Mouse (Mus musculus): ENCODE results near the gene Dynll1.

Gene Dynll1

DNA sequence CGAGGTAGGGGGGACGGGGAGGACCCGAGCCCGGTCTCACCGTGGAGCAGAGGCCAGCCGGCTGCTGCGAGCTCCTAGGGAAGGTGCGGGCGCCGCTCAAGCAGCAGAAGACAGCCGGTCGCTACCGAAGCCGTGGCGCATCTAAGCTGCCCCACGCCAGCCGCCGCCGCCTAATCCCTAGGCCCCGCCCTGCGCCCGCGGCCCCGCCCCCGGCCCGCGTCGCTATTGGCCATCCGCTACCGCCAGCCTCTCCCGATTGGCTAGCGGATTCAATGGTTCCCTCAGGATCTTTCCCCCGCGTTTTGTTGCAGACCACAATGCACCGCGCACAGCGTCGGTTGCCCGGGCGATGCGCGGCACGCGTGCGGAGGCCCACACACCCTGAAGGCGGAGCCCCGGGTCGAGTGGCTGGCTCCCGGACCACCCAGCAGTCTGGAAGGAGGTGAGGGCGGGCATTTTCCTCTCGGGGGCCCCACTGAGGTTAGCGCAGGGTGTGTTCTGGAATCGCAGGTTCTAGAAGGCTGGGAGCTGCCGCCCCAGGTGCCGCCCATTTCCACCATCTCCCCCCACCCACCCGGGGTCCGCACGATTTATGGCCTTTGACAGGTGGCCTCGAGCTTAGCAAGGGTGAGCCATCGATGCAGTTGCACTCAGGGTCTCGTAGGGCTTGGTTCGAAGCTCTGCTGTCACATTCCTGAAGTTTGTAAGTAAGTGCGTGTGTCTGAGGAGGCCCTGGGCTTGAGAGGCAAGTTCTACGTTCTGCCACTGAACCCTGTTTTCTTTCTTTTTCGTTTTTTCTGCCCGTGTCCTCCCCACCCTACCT lies at the start of gene Dynll1:
TSS of gene Dynll1 (minus strand) at position 208 of the 823 bp plus-strand sequence.
- DNase-seq (ENCODE audit: low spot score) = peak; percentile 98

GRCm38 (mm10) chr5:115349225-115349555 lies 48.4 kb upstream of the Dynll1 start:
- no peak for DNase-seq (ENCODE audit: low spot score)

DNA sequence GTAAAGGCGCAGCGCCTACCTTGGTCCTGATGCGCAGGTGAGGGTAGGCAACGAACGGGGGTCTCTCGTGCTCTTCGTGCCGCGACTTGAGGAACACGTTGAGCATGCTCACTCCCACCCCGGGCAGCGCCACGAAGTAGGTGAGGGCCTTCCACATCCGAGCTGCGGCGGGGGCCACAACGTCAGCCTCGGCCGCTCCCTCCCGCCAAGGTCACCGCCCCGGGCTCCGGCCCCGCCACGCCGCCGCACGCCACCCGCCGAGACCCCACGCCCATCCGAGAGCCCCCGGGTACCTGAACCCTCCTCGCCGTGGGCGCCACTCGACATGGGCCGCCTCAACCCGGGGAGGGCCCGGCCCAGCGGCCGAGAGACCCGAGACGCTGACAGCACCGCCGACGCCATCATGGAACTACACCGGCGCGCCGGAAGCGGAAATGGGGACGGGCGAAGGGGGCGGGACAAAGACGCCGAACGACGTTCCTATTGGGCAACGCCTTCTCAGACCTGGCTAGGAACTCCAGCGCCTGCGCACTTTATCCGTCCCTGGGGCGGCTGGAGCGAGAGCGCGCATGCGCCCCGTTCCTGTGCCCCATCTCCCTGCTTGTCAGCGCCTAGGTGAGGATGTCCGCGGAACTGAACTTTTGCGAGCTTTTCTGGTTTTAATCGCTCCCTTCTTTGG lies 47.9 kb upstream of the Dynll1 start, which contains the start of gene Cox6a1:
TSS of gene Cox6a1 (minus strand) at position 436 of the 679 bp plus-strand sequence.
- DNase-seq (ENCODE audit: low spot score) = peak; percentile 99

DNA sequence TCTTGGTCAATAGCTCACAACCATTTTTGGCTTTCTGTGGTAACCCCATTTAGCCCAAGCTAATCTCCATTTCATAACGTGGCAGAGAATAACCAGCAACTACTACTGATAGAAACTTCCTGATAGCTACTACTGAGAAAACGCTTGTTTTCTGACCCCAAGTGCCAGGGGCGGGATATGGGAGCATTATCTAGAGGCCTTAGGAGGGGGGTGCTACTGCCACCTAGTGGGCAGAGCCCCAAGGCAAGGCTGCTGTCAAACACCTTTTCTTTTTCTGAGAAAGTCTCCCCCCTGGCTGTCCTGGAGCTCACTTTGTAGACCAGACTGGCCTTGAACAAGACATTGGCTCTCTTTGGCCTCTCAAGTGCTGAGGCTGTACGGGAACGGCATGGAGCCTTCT lies 46.8 kb upstream of the Dynll1 start:
- peak; percentile 80 for DNase-seq (ENCODE audit: low spot score)

DNA sequence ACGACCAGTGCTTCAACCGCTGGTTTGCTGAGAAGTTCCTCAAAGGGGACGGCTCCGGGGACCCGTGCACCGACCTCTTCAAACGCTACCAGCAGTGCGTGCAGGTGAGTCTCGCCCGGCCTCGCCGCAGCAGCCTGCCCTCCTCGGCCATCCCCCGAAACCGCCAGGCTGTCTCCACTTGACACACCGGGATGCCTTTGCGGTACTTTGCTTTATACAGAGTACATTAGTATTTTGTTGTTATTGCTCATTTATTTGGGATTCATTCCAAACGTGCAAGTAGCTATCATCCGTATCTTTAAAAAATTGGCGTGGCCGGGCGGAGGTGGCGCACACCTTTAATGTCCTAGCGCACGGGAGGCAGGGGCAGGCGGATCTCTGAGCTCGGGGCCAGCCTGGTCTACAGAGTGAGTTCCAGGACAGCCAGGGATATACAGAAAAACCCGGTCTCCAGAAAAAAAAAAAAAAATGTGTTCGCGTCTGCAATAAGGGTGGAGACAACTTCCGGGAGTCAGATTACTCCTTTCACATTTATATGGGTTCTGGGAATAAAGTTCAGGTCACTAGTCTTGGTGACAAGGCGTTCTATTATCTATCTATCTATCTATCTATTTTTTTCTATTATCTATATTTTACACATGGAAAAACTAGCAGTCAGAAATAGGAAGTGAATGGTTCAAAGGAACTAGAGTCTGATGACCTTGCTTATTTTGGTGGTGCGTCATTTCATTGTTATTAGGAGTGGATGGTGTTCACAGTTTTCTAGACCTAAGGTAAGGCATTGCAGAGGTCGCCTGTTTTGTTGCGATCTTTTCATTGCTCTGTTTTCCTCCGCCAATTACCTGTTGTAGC lies 40.7 kb upstream of the Dynll1 start:
- no peak for DNase-seq (ENCODE audit: low spot score)

DNA sequence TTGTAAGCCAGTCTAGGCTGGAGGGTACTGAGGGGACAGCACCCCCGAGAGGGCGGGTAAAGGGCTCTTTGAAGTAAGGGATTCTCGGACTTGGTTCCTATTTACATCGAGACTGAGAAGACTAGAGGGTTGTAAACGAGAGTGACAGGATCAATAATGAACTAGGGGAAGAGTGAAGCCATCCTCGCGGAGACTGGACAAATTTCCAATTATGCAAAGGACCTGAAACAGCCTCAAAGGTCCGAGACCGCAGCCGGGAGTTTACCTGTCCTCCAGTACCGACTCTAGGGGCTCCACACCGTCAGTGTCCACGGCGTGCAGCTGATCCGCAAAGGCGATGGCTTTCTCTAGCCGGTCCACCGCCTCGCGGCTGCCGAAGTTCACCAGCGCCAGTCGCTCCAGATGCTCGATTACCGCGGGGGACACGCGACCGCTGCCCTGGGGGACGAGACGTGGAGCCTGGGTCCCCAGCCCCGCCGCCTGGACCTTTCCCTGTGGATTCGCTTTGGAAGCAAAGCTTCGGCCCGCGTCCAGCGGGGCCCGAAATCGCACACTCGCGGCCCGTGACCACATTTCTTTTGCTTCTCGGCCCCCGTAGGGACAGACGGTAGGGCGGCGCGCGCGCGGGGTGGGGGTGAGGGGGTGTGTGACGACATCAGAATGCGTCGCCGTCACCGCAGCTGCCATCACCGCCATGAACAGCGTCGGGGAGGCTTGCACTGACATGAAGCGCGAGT lies 39.9 kb upstream of the Dynll1 start, which contains the start of the genes Gatc and Triap1:
TSS of gene Gatc (minus strand) at position 602 of the 737 bp plus-strand sequence.
TSS of gene Triap1 (plus strand) at position 649 of the 737 bp plus-strand sequence.
- DNase-seq (ENCODE audit: low spot score) = peak; percentile 83

- DNase-seq (ENCODE audit: low spot score) = no peak
Measured at GRCm38 (mm10) chr5:115340007-115340406, 39.2 kb upstream of the Dynll1 start.

DNA sequence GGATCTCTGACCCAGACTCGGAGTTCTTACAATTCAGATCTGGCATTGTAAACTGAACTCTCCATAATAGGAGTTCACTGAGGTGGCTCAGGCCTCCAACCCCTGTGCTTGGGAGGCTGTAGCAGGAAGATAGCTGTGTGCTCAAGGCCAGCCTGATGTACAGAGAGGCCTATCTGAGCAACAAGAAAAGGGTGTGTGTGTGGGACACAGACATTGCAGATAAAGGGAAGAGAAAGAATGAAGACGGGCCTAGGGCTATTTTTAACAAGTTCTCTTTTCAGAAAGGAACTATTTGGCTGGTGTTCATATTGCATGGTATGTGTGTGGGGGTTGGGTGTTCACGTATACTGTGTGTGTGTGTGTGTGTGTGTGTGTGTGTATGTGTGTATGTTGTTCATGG lies 32.8 kb upstream of the Dynll1 start:
- DNase-seq (ENCODE audit: low spot score) = no peak

DNA sequence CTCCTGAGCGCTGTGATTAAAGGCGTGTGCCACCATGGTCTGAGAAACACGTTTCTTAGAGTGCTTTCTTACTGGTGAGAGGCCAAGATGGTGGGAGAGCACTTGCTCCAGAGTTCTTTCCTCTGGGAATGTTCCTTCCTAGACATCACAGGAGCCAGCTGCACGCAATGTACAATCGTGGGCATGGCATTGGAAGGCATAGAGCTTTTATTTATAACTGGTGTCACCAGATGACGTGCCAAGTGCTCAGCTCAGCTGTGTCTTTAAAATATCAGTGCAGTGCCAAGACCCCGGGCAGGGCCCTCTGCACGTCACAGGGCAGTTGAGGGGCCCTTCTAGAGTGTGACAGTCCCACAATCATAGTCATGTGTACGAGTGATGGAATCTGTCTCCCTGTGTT lies 30.2 kb upstream of the Dynll1 start:
- DNase-seq (ENCODE audit: low spot score) = no peak

- peak; percentile 19 for DNase-seq (ENCODE audit: low spot score)
Measured at GRCm38 (mm10) chr5:115327610-115328548, 27.1 kb upstream of the Dynll1 start.

DNA sequence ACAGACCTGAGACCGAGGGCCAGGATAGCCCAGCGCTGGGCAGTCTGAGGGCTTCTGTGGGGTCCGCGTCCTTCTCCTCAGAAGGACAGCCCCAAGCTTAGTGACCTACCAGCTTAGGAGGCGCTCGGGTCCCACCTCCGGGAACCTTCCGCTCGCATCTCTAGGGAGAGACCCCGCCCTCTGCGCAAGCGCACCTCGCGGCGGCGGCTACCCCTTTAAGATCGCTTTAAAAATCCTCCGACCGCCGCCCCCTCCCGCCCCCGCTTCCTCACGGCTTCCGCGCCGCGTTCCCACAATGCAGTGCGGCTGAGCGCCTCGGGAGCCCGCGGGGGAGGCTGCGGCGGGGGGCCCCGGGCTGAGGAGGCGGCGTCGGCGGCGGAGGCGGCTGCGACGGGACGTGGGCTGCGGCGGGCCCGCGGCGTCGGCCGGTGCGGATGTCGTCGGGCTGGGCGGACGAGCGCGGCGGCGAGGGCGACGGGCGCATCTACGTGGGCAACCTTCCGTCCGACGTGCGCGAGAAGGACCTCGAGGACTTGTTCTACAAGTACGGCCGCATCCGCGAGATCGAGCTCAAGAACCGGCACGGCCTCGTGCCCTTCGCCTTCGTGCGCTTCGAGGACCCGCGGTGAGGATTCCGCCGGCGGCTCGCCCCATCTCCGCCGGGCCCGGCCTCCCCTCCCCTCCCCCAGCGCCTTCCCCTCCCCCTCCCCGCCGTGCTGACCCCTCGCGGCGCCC lies 26.2 kb upstream of the Dynll1 start, which contains the start of gene Srsf9:
TSS of gene Srsf9 (plus strand) at position 303 of the 735 bp plus-strand sequence.
- peak; percentile 91 for DNase-seq (ENCODE audit: low spot score)

- DNase-seq (ENCODE audit: low spot score) = no peak
Measured at GRCm38 (mm10) chr5:115326256-115326831, 25.5 kb upstream of the Dynll1 start.

GRCm38 (mm10) chr5:115319004-115319940 lies 18.5 kb upstream of the Dynll1 start:
- peak; percentile 25 for DNase-seq (ENCODE audit: low spot score)

DNA sequence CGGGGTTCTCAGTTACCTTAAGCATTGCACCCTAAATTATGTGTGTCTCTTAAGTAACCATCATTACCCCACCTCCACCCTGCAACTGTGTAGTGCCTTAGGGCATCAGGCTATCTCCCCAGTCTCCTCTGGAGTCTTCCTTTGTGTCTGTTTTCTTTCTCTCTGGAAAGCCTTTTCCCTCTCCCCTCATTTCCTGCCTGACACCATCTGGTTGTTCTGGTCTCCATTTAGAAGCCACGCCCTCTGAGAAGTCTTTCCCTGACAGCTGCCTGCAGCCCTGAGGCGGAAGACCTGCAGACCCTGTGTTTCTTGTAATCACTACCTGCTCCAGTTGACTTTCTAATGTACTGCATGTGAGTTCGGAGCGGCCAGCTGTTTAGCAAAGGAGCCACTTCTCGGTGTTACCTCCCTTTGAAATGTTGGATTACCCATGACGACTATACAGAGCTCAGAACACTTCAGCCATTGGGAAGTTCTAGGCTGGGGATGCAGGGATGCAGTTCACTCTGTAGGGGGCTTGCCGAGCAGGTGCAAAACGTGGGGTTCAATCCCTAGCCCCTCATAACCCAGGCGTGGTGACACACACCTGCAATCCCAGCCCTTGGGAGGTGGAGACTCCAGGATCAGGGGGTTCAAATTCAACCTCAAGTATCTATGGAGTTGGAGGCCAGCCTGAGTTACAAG lies 17.0 kb upstream of the Dynll1 start:
- no peak for DNase-seq (ENCODE audit: low spot score)

DNA sequence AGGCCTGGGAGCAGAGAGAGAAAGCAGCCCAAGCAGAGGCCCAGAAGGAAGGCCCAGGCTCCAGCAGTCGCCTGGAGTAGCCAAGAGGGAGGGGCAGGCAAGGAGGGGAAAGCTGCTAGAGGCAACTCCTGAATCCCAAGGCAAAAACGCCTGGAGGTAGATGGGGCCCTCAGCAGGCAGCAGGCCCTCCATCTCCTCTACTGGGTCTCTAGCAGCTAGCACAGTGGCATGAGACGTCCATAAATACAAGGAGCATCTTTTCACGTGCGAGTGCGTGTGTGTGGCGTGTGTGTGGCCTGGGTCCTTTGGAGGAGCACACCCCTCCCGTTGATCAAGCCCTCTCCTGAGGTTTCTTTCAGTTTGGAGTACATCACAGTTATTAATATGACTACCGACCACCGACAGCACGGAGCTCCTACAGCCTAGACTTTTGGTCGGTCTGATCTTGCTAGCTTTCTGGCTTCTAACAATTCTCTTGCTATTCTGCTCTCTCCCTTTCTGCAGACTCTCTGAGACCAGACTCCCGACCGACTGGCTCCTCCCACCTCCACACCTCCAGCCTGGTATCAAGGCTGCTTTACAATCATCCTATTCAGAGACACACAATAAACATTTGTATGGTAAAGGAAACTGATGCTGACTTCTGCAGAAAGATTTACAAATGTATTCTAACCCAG lies 16.3 kb upstream of the Dynll1 start:
- DNase-seq (ENCODE audit: low spot score) = no peak

DNA sequence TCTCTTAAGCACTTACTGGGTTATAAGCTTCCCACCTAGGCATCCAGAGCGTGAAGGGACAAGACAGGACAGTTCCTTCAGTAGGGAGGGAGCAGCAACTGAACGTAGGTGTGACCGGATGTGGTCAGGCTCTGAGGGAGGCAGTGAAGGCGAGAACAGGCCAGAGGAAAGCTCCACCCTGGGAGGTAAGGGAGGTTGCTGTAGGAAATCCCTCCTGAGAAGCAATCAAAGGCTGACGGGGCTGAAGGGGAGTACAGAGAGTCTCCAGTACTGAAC lies 12.8 kb upstream of the Dynll1 start:
- peak; percentile 3 for DNase-seq (ENCODE audit: low spot score)
